Mouse (Mus musculus): ENCODE measurements around the gene Mamld1. TPM values are rescaled to one million over a fixed set of nuclear protein-coding genes. Genes with fewer than 3 reads are reported as not detected.

Gene Mamld1
- not detected in 4 replicates for total RNA-seq (2023; ENCODE audit: inconsistent age)

GRCm38 (mm10) chrX:71049864-71050576 is at the start of gene Mamld1:
Gene Mamld1, plus strand, starts transcription at chrX:71050256.

Other genes starting within 250 kb of the Mamld1 start
- gene Mtm1, start 160.5 kb downstream of the Mamld1 start, total RNA-seq (2023; ENCODE audit: inconsistent age): 7.8 to 13.3 TPM (median 11.3 TPM) in 4 replicates

Measured in B cell, adult (primary cell).